Mouse (Mus musculus) heart, embryonic 14.5 days (tissue): Measurements from ENCODE around the gene Vps11. TPM values are rescaled to one million over a fixed set of nuclear protein-coding genes. Genes with fewer than 3 reads are reported as not detected.

Experiments used
- ATAC-seq: fragments of 200-750 bp; cut with Nextera tagmentation; 2 replicates; pipeline ENCODE4 v1.8.0; 2017; ENCODE audit warnings: low read depth, moderate TSS enrichment; ENCODE audit not compliant: insufficient number of reproducible peaks, insufficient read depth, low FRiP score
- H3K27ac ChIP-seq, 2 experiments: fragments of 200-500 bp in 1 of 2; fragments of 300-500 bp in 1 of 2; sonication (generic) in 1 of 2; replicated peaks in 1 of 2; 2 replicates each; pipeline ENCODE4 v1.5.1; 2012 to 2014; ENCODE audit warnings: low read depth in 2 of 2, low read length in 2 of 2, control low read depth in 1 of 2, mild to moderate bottlenecking in 1 of 2, mixed read lengths in 1 of 2; ENCODE audit not compliant: control insufficient read depth in 1 of 2, insufficient read depth in 1 of 2
- H3K27me3 ChIP-seq: fragments of 300-500 bp; sonication (generic); 2 replicates; pipeline ENCODE4 v1.6.1; 2014; ENCODE audit warnings: mild to moderate bottlenecking, low read length, control low read depth; ENCODE audit not compliant: control insufficient read depth, insufficient read depth
- H3K36me3 ChIP-seq: fragments of 300-500 bp; sonication (generic); 2 replicates; pipeline ENCODE4 v1.6.1; 2014; ENCODE audit warnings: mild to moderate bottlenecking, control low read depth, low read length, mixed read lengths; ENCODE audit not compliant: control insufficient read depth, insufficient read depth
- H3K4me1 ChIP-seq, 2 experiments: fragments of 200-500 bp in 1 of 2; fragments of 300-500 bp in 1 of 2; sonication (generic) in 1 of 2; 2 replicates each; pipeline ENCODE4 v1.6.1; 2012 to 2014; ENCODE audit warnings: low read length in 2 of 2, control low read depth in 1 of 2, mixed read lengths in 1 of 2; ENCODE audit not compliant: control insufficient read depth in 2 of 2, insufficient read depth in 2 of 2
- H3K4me2 ChIP-seq: fragments of 300-500 bp; sonication (generic); 2 replicates; pipeline ENCODE4 v1.6.1; 2014; ENCODE audit warnings: mild to moderate bottlenecking, low read length
- H3K4me3 ChIP-seq, 2 experiments: fragments of 200-500 bp in 1 of 2; fragments of 300-500 bp in 1 of 2; sonication (generic) in 1 of 2; 2 replicates each; pipeline ENCODE4 v1.5.1; 2012 to 2014; ENCODE audit warnings: low read length in 2 of 2, mild to moderate bottlenecking in 2 of 2, control low read depth in 1 of 2, low read depth in 1 of 2, moderate library complexity in 1 of 2; ENCODE audit not compliant: control insufficient read depth in 1 of 2, insufficient read depth in 1 of 2
- H3K9ac ChIP-seq: fragments of 300-500 bp; sonication (generic); 2 replicates; pipeline ENCODE4 v1.6.1; 2014; ENCODE audit warnings: mild to moderate bottlenecking, low read length
- H3K9me3 ChIP-seq: fragments of 300-500 bp; sonication (generic); 2 replicates; pipeline ENCODE4 v1.6.1; 2016; ENCODE audit warnings: low read length, control low read depth; ENCODE audit not compliant: control insufficient read depth
- WGBS: fragments of 180-500 bp; shearing (Covaris S2); extraction: QIAGEN DNeasy Blood & Tissue Kit; methylation state at CpG from one replicate; pipeline ENCODE4 v1.1.7; 2014; 5-methylcytosine and 5-hydroxymethylcytosine counted together
- polyA plus RNA-seq: library from polyadenylated mRNA; unstranded; fragments of >200 nt; fragmentation: Nextera tagmentation; extraction: Ambion mirVana; gene quantifications from 2 replicates; pipeline ENCODE4 v1.2.1, GENCODE M21; 2014

Gene Vps11
- polyA plus RNA-seq, 1 experiment from 2014 or later = 17.8 TPM

DNA sequence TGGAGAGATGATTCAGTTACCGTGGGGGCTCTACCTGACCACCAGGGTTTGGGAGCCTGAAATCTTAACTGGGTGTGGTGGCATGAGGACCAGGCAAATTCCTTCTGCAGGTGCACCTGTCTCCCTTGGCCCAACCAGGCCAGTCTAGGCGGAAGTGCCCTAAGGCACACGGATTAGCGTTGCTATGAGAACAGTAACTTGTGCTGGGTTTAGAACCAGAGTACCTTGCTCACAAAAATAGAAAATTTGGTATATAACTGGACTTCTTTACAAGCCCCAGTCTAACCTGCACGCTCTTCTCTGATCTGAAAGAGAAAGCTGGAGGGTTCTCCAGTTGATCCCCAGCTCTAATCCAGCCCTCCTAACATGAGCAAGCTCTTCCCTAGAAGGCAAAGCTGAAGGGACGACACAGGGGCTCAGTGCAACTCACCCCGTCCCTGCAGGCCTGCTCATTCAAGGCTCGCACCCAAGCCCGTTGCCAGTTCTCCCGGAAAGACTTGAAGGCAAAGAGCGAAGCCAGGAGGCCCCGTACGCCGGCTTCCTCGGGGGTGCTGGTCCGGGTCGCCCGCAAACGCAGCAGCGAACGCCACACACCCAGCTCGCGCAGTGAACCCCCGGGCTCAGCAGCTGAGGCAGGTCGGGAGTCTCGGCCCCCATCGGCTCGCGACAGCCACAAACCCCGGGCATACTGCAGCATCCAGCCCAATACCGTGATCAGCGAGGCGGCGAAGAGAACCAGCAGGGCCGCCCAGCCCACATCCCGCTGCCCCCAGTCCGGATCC is 42.2 kb downstream of the Vps11 start:
- H3K27ac ChIP-seq = peak overlapping the region in 1 of 2 experiments; percentile 67; a peak in 2 of 4 replicates
- H3K36me3 ChIP-seq = peaks cover 23% of the 10 kb centered on the region
- no peak; the same call in 1 of the 2 replicates for ATAC-seq
- WGBS = 4% methylated on average over 37 of the region's 37 CpGs
- peak overlapping the region; percentile 91 for H3K4me2 ChIP-seq
- H3K27me3 ChIP-seq = no peaks in the 10 kb centered on the region
- H3K9ac ChIP-seq = peak overlapping the region; percentile 91
- H3K4me1 ChIP-seq = peaks cover 13 to 25% of the 10 kb centered on the region in 2 experiments
- peak overlapping the region; percentile 93 to 95 for H3K4me3 ChIP-seq
- H3K9me3 ChIP-seq = no peaks in the 10 kb centered on the region

DNA sequence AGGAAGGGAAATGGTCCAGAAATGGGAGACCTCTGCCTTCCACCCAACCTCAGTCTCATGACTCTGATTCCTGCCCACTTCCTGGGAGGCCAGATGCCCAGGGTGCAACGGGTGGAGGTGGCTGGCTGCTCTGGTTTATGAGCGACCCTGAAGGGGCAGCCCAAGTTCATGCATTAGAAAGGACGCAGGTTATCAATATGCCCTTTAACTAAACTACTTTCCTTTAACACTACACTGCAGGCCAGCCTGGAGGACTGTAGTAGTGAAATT is 42.7 kb downstream of the Vps11 start:
- no peak for ATAC-seq
- H3K4me2 ChIP-seq = peak overlapping the region; percentile 91
- H3K4me1 ChIP-seq = peaks cover 13 to 25% of the 10 kb centered on the region in 2 experiments
- H3K27me3 ChIP-seq = no peaks in the 10 kb centered on the region
- WGBS = 34% methylated on average over 3 of the region's 3 CpGs
- no peak overlapping the region for H3K27ac ChIP-seq
- no peaks in the 10 kb centered on the region for H3K9me3 ChIP-seq
- peaks cover 28% of the 10 kb centered on the region for H3K36me3 ChIP-seq
- H3K9ac ChIP-seq = peak overlapping the region; percentile 91
- peak overlapping the region; percentile 93 to 95; a peak in 3 of 4 replicates for H3K4me3 ChIP-seq

DNA sequence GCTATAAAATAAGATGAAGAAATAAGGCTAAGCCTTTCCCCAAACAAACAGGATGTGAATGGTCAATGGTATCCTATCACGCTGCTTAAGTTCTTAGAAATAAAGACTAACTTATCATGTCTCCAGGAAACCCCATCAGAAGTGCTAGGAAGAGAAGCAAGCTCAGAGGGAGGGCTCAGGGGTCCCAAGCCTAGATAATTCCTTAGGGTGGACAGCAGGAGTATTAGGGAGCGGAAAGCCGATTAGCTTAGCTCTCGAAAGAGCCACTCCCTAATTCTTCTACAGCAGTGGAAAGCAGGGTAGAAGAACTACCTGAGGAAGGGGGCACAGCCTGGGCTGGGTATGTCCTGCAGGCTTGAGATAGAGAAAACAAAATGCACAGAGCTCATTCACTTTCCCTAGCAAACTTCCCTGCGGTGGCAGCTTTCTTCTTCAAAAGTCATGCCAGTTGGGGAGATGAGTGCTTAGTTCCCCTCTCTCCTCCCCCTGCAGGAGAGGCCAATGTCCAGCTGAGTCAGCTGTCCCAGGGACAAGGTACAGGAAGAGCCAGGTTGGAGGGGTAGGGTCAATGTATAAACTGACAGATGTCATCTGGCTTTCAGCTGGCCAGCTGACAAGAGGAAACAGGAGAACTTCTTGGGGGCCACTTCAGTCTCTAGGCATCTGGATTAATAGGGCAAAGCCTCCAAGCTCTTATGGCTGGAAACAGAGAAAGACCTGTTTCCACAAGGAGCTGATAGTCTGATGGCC is 43.2 kb downstream of the Vps11 start:
- no peaks in the 10 kb centered on the region for H3K9me3 ChIP-seq
- peaks cover 13 to 25% of the 10 kb centered on the region in 2 experiments for H3K4me1 ChIP-seq
- ATAC-seq = no peak
- 51% methylated on average over 5 of the region's 5 CpGs for WGBS
- peak overlapping the region; percentile 91 for H3K4me2 ChIP-seq
- H3K36me3 ChIP-seq = peaks cover 33% of the 10 kb centered on the region
- peak overlapping the region; percentile 91 for H3K9ac ChIP-seq
- peak overlapping the region in 1 of 2 experiments; percentile 93; a peak in 1 of 4 replicates for H3K4me3 ChIP-seq
- H3K27ac ChIP-seq = no peak overlapping the region
- no peaks in the 10 kb centered on the region for H3K27me3 ChIP-seq

DNA sequence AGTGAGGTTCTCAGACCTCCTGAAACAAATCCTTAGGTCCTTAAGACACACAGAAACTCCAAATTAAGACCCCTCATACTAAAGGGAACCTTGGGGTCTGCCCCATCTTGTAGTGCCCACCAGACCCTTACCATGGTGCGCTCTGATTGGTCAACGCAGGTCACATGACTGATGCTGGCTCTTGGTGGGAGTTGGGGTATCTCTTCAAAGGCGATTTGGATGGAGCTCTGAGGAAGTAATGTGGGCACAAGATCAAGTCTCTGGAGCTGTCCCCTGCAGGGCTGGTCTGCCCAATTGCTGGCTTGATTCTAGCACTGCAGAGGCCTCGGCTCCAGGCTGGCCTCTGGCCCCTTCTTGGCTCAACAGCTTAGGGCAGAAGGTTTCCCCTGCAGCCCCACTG is 44.0 kb downstream of the Vps11 start:
- Histone ChIP-seq H3K4me3 (no peak overlapping the region), H3K4me1 (peaks cover 13 to 25% of the 10 kb centered on the region in 2 experiments)
- ATAC-seq = no peak

GRCm38 (mm10) chr9:44314910-44315309 is 46.6 kb downstream of the Vps11 start:
- H3K4me3 ChIP-seq = no peak overlapping the region
- no peaks in the 10 kb centered on the region for H3K27me3 ChIP-seq
- no peaks in the 10 kb centered on the region for H3K9me3 ChIP-seq
- WGBS = 91% methylated on average over 18 of the region's 18 CpGs
- H3K27ac ChIP-seq = no peak overlapping the region
- no peak overlapping the region for H3K9ac ChIP-seq
- peaks cover 42% of the 10 kb centered on the region for H3K36me3 ChIP-seq
- no peak for ATAC-seq
- peaks cover 19 to 25% of the 10 kb centered on the region in 2 experiments for H3K4me1 ChIP-seq
- no peak overlapping the region for H3K4me2 ChIP-seq

More for the DNA sequence above, 44.0 kb downstream of the Vps11 start:
- H3K27ac ChIP-seq = no peak overlapping the region
- no peaks in the 10 kb centered on the region for H3K27me3 ChIP-seq
- H3K4me2 ChIP-seq = 0 out of 2 replicates have a peak overlapping the region, but pooled peaks have one; percentile 91
- 76% methylated on average over 4 of the region's 4 CpGs for WGBS
- peaks cover 41% of the 10 kb centered on the region for H3K36me3 ChIP-seq
- H3K9me3 ChIP-seq = no peaks in the 10 kb centered on the region
- H3K9ac ChIP-seq = no peak overlapping the region

DNA sequence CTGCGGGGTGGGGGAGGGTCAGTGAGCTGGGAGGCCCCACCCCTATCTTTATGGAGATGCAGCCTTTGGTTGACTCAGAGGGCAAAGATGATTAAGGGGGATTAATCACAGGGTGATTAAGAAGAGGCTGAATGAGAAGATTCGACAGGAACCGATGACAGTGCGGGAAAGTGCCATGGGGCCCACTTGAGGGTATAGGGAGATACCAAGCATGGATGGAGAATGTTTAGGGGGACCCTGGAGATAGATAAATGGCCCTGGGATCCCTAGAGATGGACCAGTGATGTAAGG is 47.3 kb downstream of the Vps11 start:
- Histone ChIP-seq H3K9me3 (no peaks in the 10 kb centered on the region), H3K4me2 (no peak overlapping the region), H3K9ac (no peak overlapping the region), H3K4me1 (peaks cover 19 to 24% of the 10 kb centered on the region in 2 experiments), H3K27me3 (no peaks in the 10 kb centered on the region), H3K27ac (no peak overlapping the region), H3K36me3 (peaks cover 42% of the 10 kb centered on the region), H3K4me3 (no peak overlapping the region)
- WGBS = 69% methylated on average over 4 of the region's 4 CpGs
- ATAC-seq = no peak

GRCm38 (mm10) chr9:44313476-44314256 is 47.8 kb downstream of the Vps11 start:
- 70% methylated on average over 19 of the region's 19 CpGs for WGBS
- peaks cover 42% of the 10 kb centered on the region for H3K36me3 ChIP-seq
- no peaks in the 10 kb centered on the region for H3K9me3 ChIP-seq
- no peaks in the 10 kb centered on the region for H3K27me3 ChIP-seq
- H3K27ac ChIP-seq = no peak overlapping the region
- H3K4me3 ChIP-seq = no peak overlapping the region
- no peak for ATAC-seq
- no peak overlapping the region for H3K4me2 ChIP-seq
- H3K9ac ChIP-seq = no peak overlapping the region
- peaks cover 16 to 18% of the 10 kb centered on the region in 2 experiments for H3K4me1 ChIP-seq
